In genomic region chr1:136945426-136945825, GRCm38 (mm10) we compare ENCODE assay signal across 11 mouse cellular contexts. TPM values are rescaled to one million over a fixed set of nuclear protein-coding genes. Genes with fewer than 3 reads are reported as not detected.
DNase-seq lines count a peak whose midpoint lies in the region; ATAC-seq lines count a peak whose summit lies in the region.
"Had no signal": no experiment of that assay in that cellular context is flagged by ENCODE, and none has a peak within 500 bp of the region (broad histone marks: within the 10 kb centered on the region; RNA-seq: fewer than 3 reads in every experiment).

No protein-coding gene starts in this region.

- H3K36me3 ChIP-seq in heart, embryonic 10.5 days, result no peaks in the 10 kb centered on the region
- no peaks in the 10 kb centered on the region for H3K36me3 ChIP-seq in lung, embryonic 16.5 days (ENCODE audit: control insufficient read depth, insufficient read depth, low read length)
- no peaks in the 10 kb centered on the region for H3K36me3 ChIP-seq in embryonic facial prominence, embryonic 13.5 days
- H3K36me3 ChIP-seq in midbrain, embryonic 14.5 days (ENCODE audit: control insufficient read depth, insufficient read depth, low read length), result no peaks in the 10 kb centered on the region

- no peak overlapping the region for H3K27ac ChIP-seq in heart, embryonic 10.5 days
- no peak overlapping the region for H3K27ac ChIP-seq in lung, embryonic 16.5 days (ENCODE audit: low read length)
- H3K27ac ChIP-seq in embryonic facial prominence, embryonic 13.5 days, result no peak overlapping the region
- H3K27ac ChIP-seq in midbrain, embryonic 14.5 days (replicated peaks; ENCODE audit: low read depth, low read length), result no peak overlapping the region

- H3K9me3 ChIP-seq in heart, embryonic 10.5 days, result no peaks in the 10 kb centered on the region
- no peaks in the 10 kb centered on the region for H3K9me3 ChIP-seq in lung, embryonic 16.5 days (ENCODE audit: control insufficient read depth, low read length)
- H3K9me3 ChIP-seq in embryonic facial prominence, embryonic 13.5 days, result no peaks in the 10 kb centered on the region
- no peaks in the 10 kb centered on the region for H3K9me3 ChIP-seq in midbrain, embryonic 14.5 days (ENCODE audit: control insufficient read depth, low read length)

- 7% methylated on average over 7 of the region's 7 CpGs for WGBS in heart, embryonic 10.5 days
- 8% methylated on average over 7 of the region's 7 CpGs for WGBS in lung, embryonic 16.5 days
- WGBS in embryonic facial prominence, embryonic 13.5 days, result 4% methylated on average over 7 of the region's 7 CpGs
- 3% methylated on average over 7 of the region's 7 CpGs for WGBS in midbrain, embryonic 14.5 days

- H3K9ac ChIP-seq in lung, embryonic 16.5 days (ENCODE audit: low read length), result no peak overlapping the region
- no peak overlapping the region for H3K9ac ChIP-seq in embryonic facial prominence, embryonic 13.5 days
- H3K9ac ChIP-seq in midbrain, embryonic 14.5 days (replicated peaks; ENCODE audit: low read length), result no peak overlapping the region

- H3K27me3 ChIP-seq in heart, embryonic 10.5 days (ENCODE audit: insufficient read depth, poor library complexity, severe bottlenecking), result peaks cover 73% of the 10 kb centered on the region
- H3K27me3 ChIP-seq in lung, embryonic 16.5 days (ENCODE audit: control insufficient read depth, insufficient read depth, low read depth, low read length), result peaks cover 67% of the 10 kb centered on the region
- peaks cover 77% of the 10 kb centered on the region for H3K27me3 ChIP-seq in embryonic facial prominence, embryonic 13.5 days
- H3K27me3 ChIP-seq in midbrain, embryonic 14.5 days (ENCODE audit: control insufficient read depth, insufficient read depth, low read length), result peaks cover 72% of the 10 kb centered on the region

- no peak for DNase-seq in heart, embryonic 10.5 days (ENCODE audit: low spot score)
- DNase-seq in heart, postnatal 36 days, result no peak
- no peak for DNase-seq in lung, postnatal 10 days
- DNase-seq in midbrain, embryonic 14.5 days, result peak; percentile 48
- no peak for DNase-seq in layer of hippocampus, adult 18-20 months (ENCODE audit: low spot score in 2 of 2)
- no peak for DNase-seq in thymus, postnatal 25 days

- H3K4me2 ChIP-seq in lung, embryonic 16.5 days (ENCODE audit: low read depth, low read length), result peak overlapping the region; percentile 31
- peak overlapping the region; percentile 91; the same call in 1 of the 2 replicates for H3K4me2 ChIP-seq in embryonic facial prominence, embryonic 13.5 days
- H3K4me2 ChIP-seq in midbrain, embryonic 14.5 days (ENCODE audit: low read length), result no peak overlapping the region

- H3K4me3 ChIP-seq in heart, embryonic 10.5 days, result peak overlapping the region; percentile 36
- peak overlapping the region; percentile 60 for H3K4me3 ChIP-seq in lung, embryonic 16.5 days (ENCODE audit: low read length)
- no peak overlapping the region for H3K4me3 ChIP-seq in embryonic facial prominence, embryonic 13.5 days
- H3K4me3 ChIP-seq in midbrain, embryonic 14.5 days (replicated peaks; ENCODE audit: low read depth, low read length), result no peak overlapping the region

- ATAC-seq in lung, embryonic 16.5 days (ENCODE audit: low read depth), result no peak
- ATAC-seq in embryonic facial prominence, embryonic 13.5 days (ENCODE audit: insufficient number of reproducible peaks, insufficient read depth, low FRiP score, low TSS enrichment, low read depth), result no peak
- ATAC-seq in midbrain, embryonic 14.5 days (ENCODE audit: low FRiP score, low TSS enrichment), result no peak
- ATAC-seq: inflammation-experienced regulatory T-cells, adult 6 months had no signal

- peaks cover 37% of the 10 kb centered on the region for H3K4me1 ChIP-seq in heart, embryonic 10.5 days
- peaks cover 18% of the 10 kb centered on the region; the same call in 1 of the 2 replicates for H3K4me1 ChIP-seq in lung, embryonic 16.5 days (replicated peaks; ENCODE audit: control insufficient read depth, insufficient read depth, low read length)
- H3K4me1 ChIP-seq in embryonic facial prominence, embryonic 13.5 days, result peaks cover 23% of the 10 kb centered on the region
- H3K4me1 ChIP-seq in midbrain, embryonic 14.5 days (ENCODE audit: control insufficient read depth, insufficient read depth, low read length), result peaks cover 19% of the 10 kb centered on the region

- intact Hi-C loops in heart, postnatal 36 days (cut with DNase I), result loop anchor here (5.0 kb wide), 3 partner anchors 173 to 277 kb away; no protein-coding TSS in a partner anchor

RNA-seq across cellular contexts. Expression of gene Nr5a2, which starts 14.8 kb away (rescaled TPM):
- 0.12 and 1.6 TPM in 2 replicates for polyA plus RNA-seq in heart, embryonic 10.5 days (2016; fragmentation: Nextera tagmentation; extraction: Ambion mirVana)
- under 1 TPM; 0.58 to 0.92 TPM for total RNA-seq in heart, postnatal 36 days (2021)
- 2.3 and 2.5 TPM in 2 replicates for polyA plus RNA-seq in lung, embryonic 16.5 days (2015; fragmentation: Nextera tagmentation; extraction: Ambion mirVana)
- polyA plus RNA-seq in embryonic facial prominence, embryonic 13.5 days (2015; fragmentation: Nextera tagmentation; extraction: Ambion mirVana), result 1.3 and 1.6 TPM in 2 replicates
- 1.6 and 1.7 TPM in 2 replicates for polyA plus RNA-seq in midbrain, embryonic 14.5 days (2014; fragmentation: Nextera tagmentation; extraction: Ambion mirVana)
- not detected for total RNA-seq in layer of hippocampus, adult 18-20 months (2021)
- total RNA-seq: layer of hippocampus, postnatal 25 days; megakaryocyte progenitor cell, adult 5-6 weeks had no signal
- polyA plus RNA-seq: inflammation-experienced regulatory T-cells, adult 6 months had no signal

Comparison
In these comparisons a context has a peak if more than half of its experiments do, and no peak if none do; other contexts are left out.
1. H3K4me3 ChIP-seq: peak in heart, embryonic 10.5 days (single experiment) and lung, embryonic 16.5 days (single experiment); none in embryonic facial prominence, embryonic 13.5 days (single experiment) and midbrain, embryonic 14.5 days (single experiment).